Mouse (Mus musculus) megakaryocyte, adult 5-6 weeks (primary cell): ENCODE data around the gene Nxph4. TPM values are rescaled to one million over a fixed set of nuclear protein-coding genes. Genes with fewer than 3 reads are reported as not detected.

Experiments used
- ATAC-seq: 2 replicates; pipeline ENCODE4 v1.8.0; 2016; ENCODE audit warnings: mild to moderate bottlenecking, inconsistent platforms; ENCODE audit not compliant: poor library complexity, severe bottlenecking
- total RNA-seq, 2 experiments: library from RNA; stranded (forward) in 1 of 2; stranded (reverse) in 1 of 2; fragments of 153-499, 151-499 nt in 1 of 2; fragments of 221-1000, 200-1000 nt in 1 of 2; gene quantifications; 2 replicates each; pipeline versions ENCODE4 v1.2.3 to v1.2.4; 2015 to 2017

Gene Nxph4
- total RNA-seq, 2 experiments from 2014 or later, result not detected

GRCm38 (mm10) chr10:127516576-127517260 lies 17.6 kb downstream of the Nxph4 start:
- no peak for ATAC-seq

- no peak for ATAC-seq
These were observed 18.3 kb downstream of the Nxph4 start for GRCm38 (mm10) chr10:127515983-127516459.

GRCm38 (mm10) chr10:127515271-127515982 lies 18.9 kb downstream of the Nxph4 start:
- ATAC-seq, result no peak

- no peak for ATAC-seq
These were observed 19.6 kb downstream of the Nxph4 start, which contains the start of gene Ndufa4l2 for GRCm38 (mm10) chr10:127514764-127515163. Gene Ndufa4l2 (plus strand): TSS chr10:127514967.

GRCm38 (mm10) chr10:127514111-127514698 lies 20.2 kb downstream of the Nxph4 start:
- ATAC-seq, result no peak

GRCm38 (mm10) chr10:127513501-127514091 lies 20.8 kb downstream of the Nxph4 start:
- ATAC-seq, result no peak

- peak; percentile 82 for ATAC-seq
These were observed 21.5 kb downstream of the Nxph4 start for GRCm38 (mm10) chr10:127512813-127513212.

- no peak for ATAC-seq
These were observed 22.1 kb downstream of the Nxph4 start for GRCm38 (mm10) chr10:127512307-127512666.

- no peak for ATAC-seq
These were observed 22.6 kb downstream of the Nxph4 start for GRCm38 (mm10) chr10:127511634-127512306.

- ATAC-seq, result no peak
These were observed 23.3 kb downstream of the Nxph4 start for GRCm38 (mm10) chr10:127510895-127511617.

- no peak for ATAC-seq
These were observed 24.3 kb downstream of the Nxph4 start for GRCm38 (mm10) chr10:127509837-127510701.

- peak; percentile 44 for ATAC-seq
These were observed 25.1 kb downstream of the Nxph4 start for GRCm38 (mm10) chr10:127509051-127509836.

GRCm38 (mm10) chr10:127508239-127508638 lies 26.1 kb downstream of the Nxph4 start:
- ATAC-seq, result peak; percentile 37

GRCm38 (mm10) chr10:127500894-127501893 lies 33.2 kb downstream of the Nxph4 start, which contains the start of gene Stac3:
Gene Stac3 (plus strand): TSS chr10:127501686.
- no peak for ATAC-seq

GRCm38 (mm10) chr10:127500042-127500441 lies 34.3 kb downstream of the Nxph4 start:
- ATAC-seq, result no peak

- no peak for ATAC-seq
These were observed 34.8 kb downstream of the Nxph4 start for GRCm38 (mm10) chr10:127499516-127499915.

GRCm38 (mm10) chr10:127496156-127496555 lies 38.2 kb downstream of the Nxph4 start:
- no peak for ATAC-seq
